Mouse (Mus musculus) cerebellum, postnatal 25 days (tissue): ENCODE measurements around the gene Alcam.
A peak's percentile ranks its signal among the peaks of the same experiment; 100 is the strongest.

Experiments used
- DNase-seq, 2 experiments: peaks; one replicate each; pipeline ENCODE4 v3.0.0; 2021; ENCODE audit warnings: mixed read lengths in 2 of 2

The Alcam gene

GRCm38 (mm10) chr16:52453971-52454514 lies at the start of gene Alcam:
Gene Alcam, minus strand, starts transcription at chr16:52454074.
- DNase-seq: peak; percentile 42 to 60

- DNase-seq: no peak
Observed at GRCm38 (mm10) chr16:52498757-52499335, 45.0 kb upstream of the Alcam start.

GRCm38 (mm10) chr16:52490542-52490941 lies 36.7 kb upstream of the Alcam start:
- no peak for DNase-seq

- no peak for DNase-seq
Observed at GRCm38 (mm10) chr16:52474235-52474634, 20.4 kb upstream of the Alcam start.

- DNase-seq: no peak
Observed at GRCm38 (mm10) chr16:52473089-52473488, 19.2 kb upstream of the Alcam start.

- no peak for DNase-seq
Observed at GRCm38 (mm10) chr16:52472635-52473034, 18.8 kb upstream of the Alcam start.

- DNase-seq: no peak
Observed at GRCm38 (mm10) chr16:52472059-52472458, 18.2 kb upstream of the Alcam start.

GRCm38 (mm10) chr16:52470881-52471280 lies 17.0 kb upstream of the Alcam start:
- DNase-seq: no peak

- DNase-seq: no peak
Observed at GRCm38 (mm10) chr16:52470226-52470625, 16.4 kb upstream of the Alcam start.

GRCm38 (mm10) chr16:52468426-52468825 lies 14.6 kb upstream of the Alcam start:
- no peak for DNase-seq

GRCm38 (mm10) chr16:52466770-52467169 lies 12.9 kb upstream of the Alcam start:
- no peak for DNase-seq

GRCm38 (mm10) chr16:52464597-52464996 lies 10.7 kb upstream of the Alcam start:
- no peak for DNase-seq

GRCm38 (mm10) chr16:52452862-52453715 lies 785 bp downstream of the Alcam start:
- DNase-seq: peak; percentile 95 to 96

GRCm38 (mm10) chr16:52452477-52452831 lies 1.4 kb downstream of the Alcam start:
- DNase-seq: peak in 1 of 2 experiments; percentile 39

- DNase-seq: peak; percentile 30 to 34
Observed at GRCm38 (mm10) chr16:52451786-52452476, 1.9 kb downstream of the Alcam start.

- peak; percentile 48 to 52 for DNase-seq
Observed at GRCm38 (mm10) chr16:52451101-52451785, 2.6 kb downstream of the Alcam start.

GRCm38 (mm10) chr16:52450245-52451100 lies 3.4 kb downstream of the Alcam start:
- peak; percentile 70 to 73 for DNase-seq

- no peak for DNase-seq
Observed at GRCm38 (mm10) chr16:52449889-52450244, 4.0 kb downstream of the Alcam start.

- no peak for DNase-seq
Observed at GRCm38 (mm10) chr16:52445984-52446383, 7.9 kb downstream of the Alcam start.

- DNase-seq: no peak
Observed at GRCm38 (mm10) chr16:52443635-52444505, 10.0 kb downstream of the Alcam start.

GRCm38 (mm10) chr16:52443055-52443454 lies 10.8 kb downstream of the Alcam start:
- DNase-seq: no peak
